Mouse (Mus musculus) cerebellum, postnatal 10 days (tissue): ENCODE results near the gene Irf9.

Experiments
- DNase-seq, 2 experiments: peaks; one replicate each; pipeline ENCODE4 v3.0.0; 2021; ENCODE audit warnings: mixed read lengths in 2 of 2

Gene Irf9

DNA sequence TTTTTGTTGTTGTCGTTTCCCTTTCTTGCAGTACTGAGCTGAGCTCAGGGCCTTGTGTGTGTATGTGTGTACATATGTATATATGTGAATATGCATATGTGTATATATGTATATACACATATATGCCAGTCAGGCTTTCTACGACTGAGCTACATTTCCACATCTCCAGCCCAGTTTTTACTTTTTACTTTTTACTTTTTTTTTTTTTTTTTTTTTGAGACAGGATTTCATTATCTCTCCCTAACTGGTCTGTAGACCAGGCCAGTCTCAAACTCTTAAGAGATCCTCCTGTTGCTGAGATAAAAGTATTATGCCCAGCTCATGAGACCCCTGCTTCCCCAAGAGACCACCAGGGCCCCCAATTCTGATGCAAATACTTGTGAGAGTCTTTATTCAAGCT is 13.5 kb downstream of the Irf9 start:
- DNase-seq: no peak

DNA sequence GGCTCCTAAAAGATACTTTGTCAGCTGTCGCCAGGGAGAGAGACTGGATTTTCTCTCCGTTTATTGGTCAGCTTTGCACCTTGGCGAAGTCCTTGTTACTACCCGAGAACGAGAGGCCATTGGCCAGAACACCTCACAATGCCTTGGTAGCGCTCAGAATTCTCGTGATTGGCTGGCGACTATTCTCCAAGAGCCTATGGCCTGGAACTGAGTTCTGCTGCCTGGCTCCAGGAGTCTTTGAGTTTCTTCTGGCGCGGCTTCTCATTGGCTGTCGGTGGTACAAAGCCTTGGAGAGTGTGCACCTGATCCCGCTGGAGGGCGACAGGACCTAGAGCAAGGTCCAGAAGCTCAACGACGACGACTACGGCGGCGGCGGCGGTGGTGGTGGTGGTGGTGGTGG is 14.5 kb downstream of the Irf9 start, which contains the start of gene Rec8:
Gene Rec8 (plus strand): TSS at position 216 of the 400 bp plus-strand sequence.
- peak; percentile 71 to 73 for DNase-seq

DNA sequence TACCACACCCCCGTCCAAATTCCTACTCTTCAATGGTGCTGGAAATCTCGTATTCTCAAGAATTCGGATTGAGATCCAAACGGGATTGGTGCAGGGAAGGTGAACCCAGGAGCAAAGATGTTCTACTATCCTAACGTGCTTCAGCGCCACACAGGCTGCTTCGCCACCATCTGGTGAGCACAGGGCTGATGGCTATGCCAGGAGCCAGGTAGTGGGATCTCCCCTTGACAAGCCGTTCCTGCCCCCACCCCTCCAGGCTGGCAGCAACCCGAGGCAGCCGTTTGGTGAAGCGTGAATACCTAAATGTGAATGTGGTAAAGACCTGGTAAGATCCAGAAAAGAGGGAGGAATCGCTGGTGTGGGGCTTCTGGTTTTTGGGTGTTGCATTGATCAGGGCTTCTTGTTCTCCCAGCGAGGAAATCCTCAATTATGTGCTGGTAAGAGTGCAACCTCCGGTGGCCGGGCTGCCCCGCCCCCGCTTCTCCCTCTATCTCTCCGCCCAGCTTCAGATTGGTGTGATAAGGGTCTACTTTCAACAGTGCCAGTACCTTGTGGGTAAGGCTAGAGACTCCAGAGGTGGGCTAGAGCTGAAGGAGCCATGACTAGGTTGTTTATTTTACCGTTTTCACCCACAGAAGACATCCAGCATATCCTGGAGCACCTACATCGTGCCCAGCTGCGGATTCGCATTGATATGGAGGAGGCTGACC is 15.3 kb downstream of the Irf9 start:
- DNase-seq: peak; percentile 78 to 81

DNA sequence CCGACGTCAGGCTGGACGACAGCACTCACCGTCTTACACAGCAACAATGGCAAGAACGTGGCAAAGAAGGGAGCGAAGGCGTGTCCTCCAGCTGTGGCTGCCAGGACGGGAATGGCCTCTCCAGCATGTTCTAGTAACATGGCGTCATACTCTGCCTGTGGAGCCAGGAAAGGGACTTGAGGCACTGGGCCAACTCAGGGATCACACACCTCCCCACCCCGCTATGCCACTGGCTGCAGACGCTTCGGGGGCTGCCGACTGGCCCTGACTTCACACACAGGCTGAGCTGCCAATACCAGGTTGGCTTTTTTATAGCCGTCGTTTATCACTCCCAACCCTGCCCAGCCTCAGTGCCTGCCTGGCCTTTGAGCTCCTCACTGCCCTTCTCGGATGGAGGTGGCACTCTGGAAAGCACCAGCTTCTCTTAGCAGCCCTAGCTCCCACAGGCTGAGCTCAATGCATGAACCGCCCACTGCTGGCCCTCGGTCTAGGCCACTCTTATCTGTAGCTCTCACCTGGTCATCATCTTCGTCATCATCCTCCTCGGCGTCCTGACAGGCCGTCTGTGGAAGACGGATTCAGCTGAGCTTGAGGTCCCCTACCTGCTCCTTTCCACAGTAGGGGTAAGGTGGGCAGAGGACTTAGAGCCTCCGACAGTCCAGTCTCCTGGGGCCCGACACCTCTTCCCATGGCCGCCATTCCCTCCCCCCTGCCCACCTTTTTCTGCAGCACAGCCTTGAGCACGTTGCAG is 24.9 kb downstream of the Irf9 start:
- DNase-seq: no peak

DNA sequence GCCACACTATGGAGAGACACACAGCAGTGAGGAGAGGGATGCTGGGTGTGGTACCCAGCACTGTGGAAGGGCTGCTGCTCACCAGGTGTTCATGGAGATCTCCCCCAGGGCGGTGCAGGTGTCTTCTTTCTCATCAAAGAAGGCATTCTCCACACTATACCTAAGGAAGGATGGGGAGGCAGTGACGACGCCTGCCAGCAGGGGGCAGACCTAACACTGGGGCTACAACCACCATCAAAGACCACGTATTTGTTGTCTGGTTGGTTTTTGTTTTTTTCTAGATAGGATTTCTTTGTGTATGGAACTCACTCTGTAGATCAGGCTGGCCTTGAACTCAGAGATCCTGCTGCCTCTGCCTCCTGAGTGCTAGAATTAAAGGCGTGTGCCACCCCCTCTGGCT is 25.9 kb downstream of the Irf9 start:
- DNase-seq: peak; percentile 62 to 69

DNA sequence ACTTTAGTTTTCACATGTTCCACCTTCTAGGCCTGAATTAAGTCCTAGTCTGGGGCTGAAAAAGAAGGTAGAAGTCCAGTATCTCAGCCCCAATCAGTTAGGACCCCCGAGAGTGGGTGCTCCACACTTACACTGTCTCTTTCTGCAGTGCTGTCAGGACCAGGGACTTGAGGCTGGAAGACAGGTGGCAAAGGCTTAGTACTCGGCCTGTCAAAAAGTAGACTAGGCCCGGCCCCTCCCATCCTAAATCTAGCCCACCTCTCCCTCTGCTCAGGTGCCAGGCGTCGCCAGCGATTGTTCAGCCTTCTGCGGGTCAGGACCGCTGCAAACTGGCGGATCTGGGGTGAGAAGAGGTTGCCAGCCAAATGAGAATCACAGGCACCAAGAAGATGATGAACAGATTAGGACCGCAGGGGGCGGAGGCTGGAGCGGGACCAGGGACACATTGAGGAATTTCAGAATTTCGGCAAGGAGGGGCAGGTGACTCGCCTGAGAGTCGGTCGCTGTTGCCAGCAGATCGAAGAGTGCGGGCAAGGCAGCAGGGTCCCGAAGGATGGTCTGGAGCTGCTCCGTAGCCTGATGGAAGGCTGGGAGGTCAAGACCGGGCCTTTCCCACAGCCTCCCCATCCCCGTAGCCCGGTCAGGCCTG is 31.6 kb downstream of the Irf9 start:
- peak; percentile 80 to 86 for DNase-seq

DNA sequence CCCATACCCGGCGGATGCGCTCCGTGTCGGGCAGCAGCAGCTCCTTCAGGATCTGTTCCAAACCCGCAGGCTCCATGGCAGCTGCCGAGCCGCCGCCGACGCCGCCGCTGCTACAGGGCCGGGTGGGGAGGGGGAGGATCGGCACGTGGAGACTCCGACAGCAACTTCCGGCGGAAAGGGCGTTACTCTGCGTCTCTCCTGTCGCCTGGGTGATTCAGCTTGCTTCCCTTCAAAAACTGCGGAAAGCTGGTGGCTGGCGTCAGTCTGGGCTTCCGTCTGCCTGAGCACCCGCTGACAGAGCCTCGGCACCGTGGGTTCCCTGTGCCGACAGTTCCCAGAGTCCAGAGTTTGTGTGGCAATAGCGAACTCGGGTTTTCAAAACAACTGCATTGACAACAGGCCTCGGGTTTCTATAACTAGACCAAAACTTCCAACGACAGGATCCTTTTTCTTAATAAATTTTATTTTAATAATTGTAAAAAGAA is 32.2 kb downstream of the Irf9 start, which contains the start of gene Ipo4:
Gene Ipo4 (minus strand): TSS at position 435 of the 485 bp plus-strand sequence.
- peak; percentile 92 to 93 for DNase-seq

DNA sequence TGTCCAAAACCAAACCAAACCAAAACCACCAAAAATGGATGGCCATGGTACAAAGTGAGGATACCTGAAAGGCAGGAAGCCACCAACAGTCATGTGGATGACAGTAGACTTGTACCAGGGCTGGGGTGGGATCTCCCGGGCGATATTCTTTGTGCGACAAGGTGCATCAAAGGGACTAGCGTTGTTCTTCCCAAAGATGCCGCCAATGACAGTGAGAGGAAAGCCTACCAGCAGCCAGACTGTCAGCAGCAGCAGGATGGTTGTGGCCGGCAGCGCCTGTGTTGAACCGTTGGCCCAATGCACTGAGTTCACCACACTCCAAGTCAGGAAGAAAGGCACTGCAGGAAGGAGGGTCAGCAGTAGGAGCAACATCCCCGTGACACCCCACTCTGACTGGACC is 34.4 kb downstream of the Irf9 start, which contains the start of gene Gm49378:
Gene Gm49378 (minus strand): TSS at position 101 of the 400 bp plus-strand sequence.
- no peak for DNase-seq

DNA sequence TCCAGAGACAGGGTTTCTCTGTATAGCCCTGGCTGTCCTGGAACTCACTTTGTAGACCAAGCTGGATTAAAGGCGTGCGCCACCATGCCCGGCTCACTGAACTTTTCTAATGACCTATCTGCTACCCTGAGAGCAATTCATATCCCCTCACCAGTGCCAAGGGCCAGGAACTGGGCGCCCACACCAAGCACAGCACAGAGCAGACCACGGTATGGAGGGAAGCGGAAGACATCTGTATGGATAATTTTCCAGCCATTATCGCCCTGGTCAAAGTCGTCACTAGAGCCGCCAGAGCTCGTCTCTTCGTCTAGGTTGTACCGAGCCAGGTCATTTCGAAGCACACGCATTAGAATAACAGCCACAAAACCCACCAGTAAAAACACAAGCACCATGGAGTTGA is 37.4 kb downstream of the Irf9 start:
- no peak for DNase-seq

DNA sequence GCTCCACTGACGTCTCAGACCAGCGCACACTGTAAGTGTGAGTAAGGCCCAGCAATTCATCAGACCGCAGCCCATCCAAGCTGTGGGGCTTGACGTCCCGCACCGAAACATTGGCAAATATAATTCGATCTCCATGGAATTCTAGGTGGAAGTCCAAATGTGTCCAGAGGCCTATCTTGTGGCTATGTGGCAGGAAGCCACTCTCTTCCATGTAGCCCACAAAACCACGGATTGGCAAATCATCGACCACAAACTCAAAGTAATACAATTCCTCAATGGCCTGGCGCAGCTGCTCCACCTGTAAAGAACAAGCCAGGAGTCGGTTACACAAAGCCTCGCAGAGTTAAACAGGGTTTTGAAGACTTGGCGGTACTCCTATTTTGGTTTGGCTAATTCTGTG is 37.9 kb downstream of the Irf9 start:
- no peak for DNase-seq

DNA sequence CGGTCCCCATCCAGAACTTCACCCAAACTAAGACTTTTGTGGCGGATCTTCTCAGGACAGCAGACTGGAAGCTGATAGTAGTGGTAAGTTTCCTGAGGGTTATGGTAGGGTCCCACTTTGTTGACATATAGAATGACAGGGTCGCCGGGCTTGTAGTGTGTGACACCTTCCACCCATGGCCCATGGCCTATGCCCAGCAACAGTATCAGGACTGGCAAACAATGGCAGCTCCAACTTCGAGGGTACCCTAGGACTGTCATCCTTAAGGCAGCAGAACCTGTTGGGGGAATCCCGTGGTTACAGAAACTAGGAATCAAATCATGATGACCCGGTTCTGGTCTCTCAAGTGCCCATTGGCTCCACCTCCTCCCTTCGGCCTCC is 39.3 kb downstream of the Irf9 start:
- no peak for DNase-seq

DNA sequence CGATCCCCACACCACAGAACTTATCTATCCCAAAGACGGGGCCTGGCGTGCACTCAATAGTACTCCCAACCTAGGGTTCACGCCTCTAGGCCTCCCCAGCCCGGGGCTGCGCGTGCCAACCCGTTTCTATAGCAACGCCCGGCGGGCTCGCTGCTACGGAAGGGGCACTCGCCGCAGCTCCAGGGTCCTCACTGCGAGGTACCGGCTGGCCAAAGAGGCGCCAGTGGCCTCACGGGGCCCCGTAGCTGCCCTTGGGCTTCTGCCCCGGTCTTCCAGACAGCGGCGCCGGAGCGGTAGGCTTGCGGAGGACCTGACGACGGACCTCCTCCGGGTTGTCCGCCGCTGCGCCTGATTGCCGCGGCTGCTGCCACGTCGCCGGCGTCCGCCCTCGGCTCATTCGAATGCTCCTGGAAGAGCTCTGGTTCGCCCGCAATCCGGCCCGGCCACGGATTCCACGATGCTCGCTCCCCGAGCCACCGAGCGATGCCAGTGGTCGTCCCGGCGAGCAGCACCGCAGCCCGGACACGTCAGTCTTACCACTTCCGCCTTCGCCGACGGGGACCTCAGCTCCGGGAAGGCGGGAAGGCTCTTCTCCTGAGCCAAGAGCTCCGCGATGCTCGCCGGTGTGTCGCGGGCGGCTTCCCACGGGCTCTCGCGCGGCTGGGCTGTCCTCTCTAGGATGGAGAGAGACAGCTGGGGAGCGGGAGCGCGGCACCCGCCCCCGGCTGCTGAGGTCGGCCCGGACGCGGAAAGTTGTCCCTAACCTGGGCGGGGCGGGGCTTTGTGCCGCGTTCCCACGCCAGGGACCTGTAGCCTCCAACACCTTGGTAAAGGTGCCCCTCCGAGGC is 39.9 kb downstream of the Irf9 start, which contains the start of gene Tm9sf1:
Gene Tm9sf1 (minus strand): TSS at position 747 of the 848 bp plus-strand sequence.
- peak; percentile 85 to 87 for DNase-seq

DNA sequence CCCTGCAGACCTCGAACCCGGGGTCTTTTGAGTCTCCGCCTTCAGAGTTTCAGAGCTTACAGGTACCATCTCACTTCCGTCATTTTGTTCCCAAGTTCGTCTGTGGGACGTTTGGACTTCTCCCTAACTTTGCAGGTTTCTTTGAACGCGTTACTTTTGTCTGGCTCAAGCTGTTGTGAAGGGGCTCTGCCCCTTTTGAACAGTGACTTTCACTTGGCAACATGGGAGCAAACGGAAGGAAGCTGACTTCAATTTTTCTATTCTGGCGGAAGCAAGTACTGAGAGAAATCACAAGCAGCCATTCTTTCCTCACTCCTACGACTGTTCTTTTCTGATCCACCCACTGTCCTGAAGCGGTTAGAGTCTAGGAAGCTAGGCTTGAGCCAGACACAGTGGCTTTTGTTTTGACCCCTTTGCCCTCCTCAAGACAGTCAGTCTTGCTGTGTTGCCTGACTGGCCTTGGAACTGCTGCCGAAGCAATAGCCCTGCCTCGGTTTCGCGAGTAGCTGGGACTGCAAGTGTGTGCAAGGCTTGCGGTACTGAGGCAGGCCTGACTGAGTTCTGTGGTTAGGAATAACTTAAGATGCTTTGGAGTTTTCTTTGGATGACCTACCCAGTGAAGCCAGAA is 41.0 kb downstream of the Irf9 start:
- no peak for DNase-seq

DNA sequence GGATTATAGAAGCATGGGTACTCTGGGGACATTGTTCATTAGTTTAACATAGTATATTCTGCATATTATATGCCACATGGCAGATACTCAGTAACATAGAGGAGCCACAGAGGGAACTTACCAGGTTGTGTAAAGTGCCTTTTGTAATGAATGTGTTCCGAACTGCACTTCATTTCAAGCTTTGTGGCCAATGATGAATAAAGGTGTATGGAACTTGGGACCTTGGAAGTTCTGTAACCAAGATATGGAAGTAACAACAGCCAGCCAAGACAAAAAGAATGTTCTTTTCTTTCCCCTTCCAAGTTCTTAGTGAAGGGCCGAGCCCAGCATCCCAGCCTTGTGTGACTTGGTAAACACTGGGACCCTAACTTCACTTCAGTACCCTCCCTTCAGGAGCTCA is 46.5 kb downstream of the Irf9 start, which contains the start of gene Tssk4:
Gene Tssk4 (plus strand): TSS at position 301 of the 400 bp plus-strand sequence.
- no peak for DNase-seq

DNA sequence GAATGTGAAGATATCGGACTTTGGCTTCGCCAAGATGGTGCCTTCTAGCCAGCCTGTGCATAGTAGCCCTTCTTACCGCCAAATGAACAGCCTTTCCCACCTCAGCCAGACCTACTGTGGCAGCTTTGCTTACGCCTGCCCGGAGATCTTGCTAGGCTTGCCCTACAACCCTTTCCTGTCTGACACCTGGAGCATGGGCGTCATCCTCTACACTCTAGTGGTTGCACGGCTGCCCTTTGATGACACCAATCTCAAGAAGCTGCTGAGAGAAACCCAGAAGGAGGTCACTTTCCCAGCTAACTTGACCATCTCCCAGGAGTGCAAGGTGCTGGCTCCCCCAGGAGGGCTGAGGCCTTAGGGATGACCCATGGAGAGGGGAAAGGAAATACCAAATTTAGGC is 48.2 kb downstream of the Irf9 start:
- DNase-seq: no peak

DNA sequence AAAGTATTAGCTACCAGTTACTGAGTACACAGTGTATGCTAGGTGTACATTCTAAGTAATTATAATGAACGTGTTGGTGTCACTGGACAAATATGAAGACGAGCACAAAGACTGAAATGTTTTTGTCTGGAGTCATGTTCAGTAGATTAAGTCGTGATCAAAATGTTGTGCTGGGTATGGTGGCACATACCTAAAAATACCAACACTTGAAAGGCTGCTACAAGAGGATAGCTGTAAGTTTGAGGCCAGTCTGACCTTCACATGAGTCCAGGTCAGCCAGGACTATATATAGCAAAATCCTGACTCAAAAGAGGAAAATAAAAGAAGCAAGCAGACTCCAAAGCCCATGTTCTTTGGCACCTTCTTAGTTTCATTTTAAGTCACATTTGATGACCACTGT is 53.6 kb downstream of the Irf9 start:
- DNase-seq: no peak

DNA sequence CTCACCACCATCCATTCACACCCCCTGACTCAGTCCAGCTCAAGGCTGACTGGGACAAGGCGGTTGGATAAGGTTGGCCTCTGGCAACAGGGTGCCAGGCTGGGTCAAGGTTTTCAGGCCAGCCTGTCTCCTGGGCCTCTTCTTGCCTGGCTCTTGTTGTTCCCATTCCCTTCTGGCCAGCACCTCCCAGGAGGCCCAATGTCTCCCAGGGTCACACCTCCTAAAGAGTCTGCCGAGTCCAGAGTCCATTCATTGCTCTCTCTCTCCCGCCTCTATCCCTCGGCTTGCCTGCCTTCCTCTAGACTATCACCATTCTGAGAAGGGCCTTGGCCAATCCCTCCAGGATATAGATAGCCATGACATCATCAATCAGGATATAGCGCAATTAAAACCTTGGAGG is 54.6 kb downstream of the Irf9 start:
- no peak for DNase-seq
